Mouse (Mus musculus): ENCODE measurements around the gene 4930455H04Rik.

Gene 4930455H04Rik

DNA sequence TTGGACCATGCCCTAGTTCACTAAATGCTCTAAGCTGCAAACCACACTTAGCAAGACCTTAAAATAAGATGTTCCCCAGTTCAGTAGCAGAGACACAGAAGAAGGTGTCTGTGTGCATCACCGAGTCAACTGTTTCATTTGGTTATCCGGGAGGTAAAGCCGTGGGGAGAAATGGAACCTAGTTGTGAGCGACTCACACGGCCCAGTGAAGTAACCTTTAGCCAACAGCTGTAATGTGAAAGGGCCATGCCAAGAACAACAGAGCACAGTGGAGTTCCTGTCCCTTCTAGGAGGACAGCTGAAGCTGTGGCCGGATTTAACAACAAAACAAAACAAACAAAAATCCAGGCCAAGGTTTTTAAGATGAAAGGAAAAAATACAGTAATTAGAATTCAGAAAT lies 1.3 kb upstream of the 4930455H04Rik start:
- DNase-seq (ENCODE audit: low spot score in 2 of 2): no peak

- DNase-seq (ENCODE audit: low spot score in 2 of 2): no peak
These were observed 631 bp upstream of the 4930455H04Rik start for GRCm38 (mm10) chr3:116967436-116967835.

GRCm38 (mm10) chr3:116968540-116968997 lies 502 bp downstream of the 4930455H04Rik start, which contains the start of gene Palmd:
Gene Palmd, minus strand, starts transcription at chr3:116968987.
- DNase-seq (ENCODE audit: low spot score in 2 of 2): no peak

GRCm38 (mm10) chr3:116969003-116969402 lies 936 bp downstream of the 4930455H04Rik start:
- no peak for DNase-seq (ENCODE audit: low spot score in 2 of 2)

DNA sequence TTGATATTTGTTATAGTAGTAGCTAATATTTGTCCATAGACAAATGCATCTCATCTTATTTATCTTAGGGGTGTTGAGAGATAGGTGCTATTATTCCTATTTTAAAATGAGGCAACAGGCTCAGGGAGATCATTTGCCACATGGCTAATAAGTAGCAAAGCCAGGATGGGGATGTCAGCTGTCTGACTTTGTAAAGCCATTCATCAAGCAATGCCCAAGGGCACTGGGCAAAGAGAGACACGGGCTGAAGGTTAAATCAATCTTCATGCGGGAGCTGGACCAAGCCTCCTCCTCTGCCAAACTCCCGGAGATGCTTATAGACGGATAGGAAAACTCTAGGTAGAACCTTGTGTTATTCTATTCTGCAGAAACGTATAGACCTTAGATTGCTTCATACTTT lies 1.7 kb downstream of the 4930455H04Rik start:
- DNase-seq (ENCODE audit: low spot score in 2 of 2): no peak

DNA sequence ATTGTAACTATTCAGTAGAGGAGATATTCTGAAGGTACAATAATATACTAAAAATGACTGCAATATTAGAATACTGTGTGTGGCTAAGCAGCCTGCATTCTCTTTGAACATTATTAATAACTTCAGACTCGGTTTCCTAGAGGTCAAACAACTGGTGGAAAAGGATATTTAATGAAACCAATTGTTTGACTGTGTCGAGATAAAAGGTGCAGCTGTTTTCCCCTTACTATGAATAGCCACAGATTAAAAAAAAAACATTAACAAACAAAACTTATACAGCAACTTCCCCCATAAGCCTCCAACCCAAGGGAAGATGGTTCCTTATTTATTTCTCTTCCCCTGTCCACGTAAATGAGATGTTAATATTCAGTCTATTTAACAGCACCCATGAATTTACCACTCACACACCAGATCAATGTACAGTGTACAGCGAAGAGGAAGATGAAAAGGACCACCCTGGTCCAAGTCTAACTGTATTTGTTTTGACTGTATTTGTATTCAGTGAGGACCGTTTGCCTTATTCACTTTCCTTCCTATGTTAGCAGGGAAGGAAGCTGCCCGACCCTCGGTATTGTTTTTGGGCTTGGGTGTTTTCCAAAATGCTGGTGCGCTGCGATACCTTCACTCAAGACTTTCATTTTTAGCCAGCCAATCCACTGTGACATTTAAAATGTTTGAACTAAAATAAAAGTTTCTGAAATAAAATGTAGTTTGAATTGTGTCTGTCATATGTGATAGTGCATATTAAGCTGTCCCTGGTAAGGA lies 13.9 kb downstream of the 4930455H04Rik start:
- DNase-seq (ENCODE audit: low spot score in 2 of 2): no peak

GRCm38 (mm10) chr3:116985042-116985455 lies 17.0 kb downstream of the 4930455H04Rik start:
- DNase-seq (ENCODE audit: low spot score in 2 of 2): no peak

DNA sequence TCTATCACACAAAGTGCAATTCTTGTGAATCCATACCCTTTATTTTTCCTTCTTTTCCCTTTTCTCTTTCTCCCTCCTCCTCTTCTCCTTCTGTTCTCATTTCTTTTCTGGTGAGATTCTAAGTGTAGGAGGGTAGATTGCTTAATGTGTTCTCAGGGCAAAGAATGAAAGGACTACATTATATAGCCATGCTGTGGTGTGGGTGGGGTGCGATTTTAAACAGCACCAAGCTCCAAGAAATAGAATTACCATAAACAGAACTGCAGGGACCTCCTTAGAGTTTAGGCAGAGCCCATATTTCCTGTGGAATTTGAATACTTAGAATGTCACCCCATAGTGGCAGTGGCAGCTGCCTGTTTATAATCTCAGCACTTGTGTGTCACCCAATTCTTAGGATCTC lies 17.7 kb downstream of the 4930455H04Rik start:
- DNase-seq (ENCODE audit: low spot score in 2 of 2): no peak

GRCm38 (mm10) chr3:116986451-116986850 lies 18.4 kb downstream of the 4930455H04Rik start:
- no peak for DNase-seq (ENCODE audit: low spot score in 2 of 2)

DNA sequence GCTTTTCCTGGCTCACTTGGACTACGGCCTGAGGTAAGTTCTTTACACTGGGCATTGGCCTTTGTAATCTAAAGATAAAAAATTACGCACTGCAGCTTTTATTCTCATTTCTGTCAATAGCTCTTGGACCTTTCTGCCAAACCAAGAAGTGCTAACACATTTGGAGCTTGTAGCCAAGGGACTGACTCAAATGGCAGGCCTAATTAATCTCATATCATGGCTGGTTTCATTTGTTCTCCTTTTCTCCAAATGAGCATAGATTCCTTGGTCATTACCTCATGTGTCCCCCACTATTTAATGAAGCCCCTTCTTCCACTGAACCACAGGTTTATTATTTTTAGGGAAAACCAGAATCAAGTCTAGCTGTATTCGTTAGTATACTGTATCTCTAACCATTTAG lies 20.2 kb downstream of the 4930455H04Rik start:
- DNase-seq (ENCODE audit: low spot score in 2 of 2): no peak

DNA sequence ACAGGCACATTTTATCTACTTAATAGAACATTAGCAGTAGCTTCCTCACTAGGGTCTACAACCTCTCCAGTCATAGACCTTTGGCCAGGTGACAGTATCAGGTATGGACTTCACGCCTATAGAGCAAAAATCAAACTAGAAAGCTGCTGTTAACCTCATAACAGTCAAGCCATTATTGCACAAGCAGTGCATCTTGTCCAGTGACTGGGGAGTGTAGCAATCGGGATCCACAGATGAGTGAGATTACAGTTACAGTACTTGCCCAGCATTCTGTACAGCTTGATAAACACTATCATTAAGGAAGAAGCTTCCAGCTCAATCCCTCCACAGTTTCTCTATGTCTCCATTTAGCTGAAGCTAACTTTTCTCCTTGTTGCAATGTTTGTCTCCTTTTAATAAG lies 23.1 kb downstream of the 4930455H04Rik start:
- no peak for DNase-seq (ENCODE audit: low spot score in 2 of 2)

DNA sequence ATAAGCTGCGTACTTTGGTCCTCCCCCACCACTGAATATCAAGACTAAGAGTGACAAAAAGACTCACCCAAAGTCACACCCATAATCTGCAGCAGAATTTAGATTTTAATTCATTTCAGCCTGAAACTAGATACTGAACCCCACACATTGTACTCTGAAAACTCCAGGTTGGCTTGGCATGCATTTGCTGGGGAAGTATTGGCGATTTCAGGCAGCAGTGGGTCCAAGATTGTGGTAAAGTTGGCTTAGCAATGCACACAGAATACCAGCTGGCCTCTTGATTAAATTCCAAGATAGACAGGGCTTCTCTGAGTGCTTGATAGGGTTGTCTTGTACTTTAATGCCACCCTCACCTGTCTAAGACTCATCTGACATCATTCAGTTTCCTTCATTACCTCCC lies 24.9 kb downstream of the 4930455H04Rik start:
- no peak for DNase-seq (ENCODE audit: low spot score in 2 of 2)

GRCm38 (mm10) chr3:117001686-117002485 lies 33.8 kb downstream of the 4930455H04Rik start:
- no peak for DNase-seq (ENCODE audit: low spot score in 2 of 2)

GRCm38 (mm10) chr3:117003379-117003778 lies 35.3 kb downstream of the 4930455H04Rik start:
- DNase-seq (ENCODE audit: low spot score in 2 of 2): no peak

DNA sequence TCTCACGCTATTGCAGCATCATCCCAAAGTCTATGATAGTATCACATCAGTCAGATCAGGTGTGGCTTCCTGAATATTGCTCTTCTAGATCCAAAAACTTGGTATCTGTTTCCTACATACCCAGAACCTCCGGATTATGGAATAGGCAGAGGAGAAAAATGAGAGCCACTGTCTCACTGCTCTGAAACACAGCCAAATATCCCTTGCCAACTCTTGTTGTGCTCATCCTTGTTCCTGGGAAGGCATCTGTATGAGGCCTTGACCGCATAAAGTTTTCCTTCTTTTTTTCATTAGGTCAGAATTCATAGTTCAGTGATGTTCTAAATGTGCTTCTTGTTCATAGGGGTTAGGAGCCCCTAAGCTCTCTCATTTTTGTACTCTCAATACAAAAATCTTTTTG lies 38.6 kb downstream of the 4930455H04Rik start:
- DNase-seq (ENCODE audit: low spot score in 2 of 2): no peak

DNA sequence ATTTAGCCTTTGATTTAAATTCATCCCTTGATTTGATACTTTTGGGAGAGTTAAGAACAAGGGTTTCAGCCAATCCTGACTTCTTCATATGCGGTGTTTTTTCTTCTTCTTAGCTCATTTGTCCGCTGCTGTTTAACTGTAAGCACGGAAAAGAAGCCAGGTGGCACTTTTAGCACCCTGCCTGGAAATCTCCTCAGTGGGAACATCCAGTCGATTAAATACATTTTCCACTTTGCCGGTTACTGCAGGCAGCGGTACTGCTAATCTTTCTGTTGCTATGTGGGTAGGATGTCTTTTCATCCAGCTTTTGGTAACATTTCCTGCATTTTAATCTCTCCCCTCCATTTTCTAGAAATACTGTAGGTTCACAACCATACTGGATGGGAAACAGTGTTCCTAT lies 39.3 kb downstream of the 4930455H04Rik start:
- DNase-seq (ENCODE audit: low spot score in 2 of 2): no peak

GRCm38 (mm10) chr3:117010182-117010581 lies 42.1 kb downstream of the 4930455H04Rik start:
- no peak for DNase-seq (ENCODE audit: low spot score in 2 of 2)

- DNase-seq (ENCODE audit: low spot score in 2 of 2): no peak
These were observed 52.3 kb downstream of the 4930455H04Rik start for GRCm38 (mm10) chr3:117020319-117020718.

- DNase-seq (ENCODE audit: low spot score in 2 of 2): no peak
These were observed 53.8 kb downstream of the 4930455H04Rik start for GRCm38 (mm10) chr3:117021907-117022306.

GRCm38 (mm10) chr3:117024111-117024510 lies 56.0 kb downstream of the 4930455H04Rik start:
- DNase-seq (ENCODE audit: low spot score in 2 of 2): no peak

GRCm38 (mm10) chr3:117024557-117024956 lies 56.5 kb downstream of the 4930455H04Rik start:
- DNase-seq (ENCODE audit: low spot score in 2 of 2): no peak

DNA sequence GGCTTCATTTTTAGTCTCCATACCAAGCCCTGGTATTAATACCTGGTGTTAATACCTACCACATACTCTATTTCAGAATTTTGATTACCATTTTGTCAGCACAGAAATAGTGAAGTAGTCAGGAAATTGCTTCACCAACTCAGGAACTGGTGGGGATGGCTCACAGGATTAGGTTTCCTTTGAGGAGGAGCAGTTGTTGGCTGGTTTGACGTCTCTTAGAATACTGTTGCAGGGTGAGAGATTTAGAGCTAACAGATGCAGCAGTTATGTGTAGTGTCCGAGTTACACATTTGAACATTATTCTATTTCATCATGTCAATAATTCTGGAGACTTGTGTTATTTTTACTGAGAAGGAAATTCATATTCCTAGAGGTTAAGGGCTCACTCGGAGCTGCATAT lies 57.4 kb downstream of the 4930455H04Rik start:
- DNase-seq (ENCODE audit: low spot score in 2 of 2): no peak
